Mouse (Mus musculus) MEL (cell line): ENCODE data around the gene Tmem81.

ENCODE experiments used
- CTCF ChIP-seq, 3 experiments: IDR thresholded peaks in 2 of 3; conservative IDR thresholded peaks in 1 of 3; 2 replicates each; pipeline ENCODE4 v1.5.1; 2011 to 2012; ENCODE audit warnings: low read length in 3 of 3, low read depth in 2 of 3, mild to moderate bottlenecking in 2 of 3, improper control_type of control experiment in 1 of 3, inconsistent platforms in 1 of 3, mixed read lengths in 1 of 3, moderate library complexity in 1 of 3; ENCODE audit not compliant: control insufficient read depth in 1 of 3, insufficient read depth in 1 of 3, poor library complexity in 1 of 3, severe bottlenecking in 1 of 3
- E2F4 ChIP-seq: IDR thresholded peaks from 2 replicates; pipeline ENCODE4 v1.6.1; 2011; ENCODE audit warnings: low read depth, low read length, improper control_type of control experiment, borderline replicate concordance
- EP300 ChIP-seq, 2 experiments: IDR thresholded peaks; 2 replicates each; pipeline ENCODE4 v1.6.1; 2011; ENCODE audit warnings: improper control_type of control experiment in 2 of 2, low read length in 2 of 2, low read depth in 1 of 2, mild to moderate bottlenecking in 1 of 2
- GATA1 ChIP-seq: IDR thresholded peaks from 2 replicates; pipeline ENCODE4 v1.6.1; 2011; ENCODE audit warnings: low read depth, low read length, improper control_type of control experiment
- MAX ChIP-seq: IDR thresholded peaks from 2 replicates; pipeline ENCODE4 v1.6.1; 2011; ENCODE audit warnings: low read length, improper control_type of control experiment
- MAZ ChIP-seq: IDR thresholded peaks from 2 replicates; pipeline ENCODE4 v1.6.1; 2012; ENCODE audit warnings: low read depth, mild to moderate bottlenecking, inconsistent platforms, low read length, improper control_type of control experiment
- MXI1 ChIP-seq: IDR thresholded peaks from 2 replicates; pipeline ENCODE4 v1.6.1; 2011; ENCODE audit warnings: mild to moderate bottlenecking, low read depth, low read length, improper control_type of control experiment
- NRF1 ChIP-seq: IDR thresholded peaks from 2 replicates; pipeline ENCODE4 v1.6.1; 2014; ENCODE audit warnings: low read depth, mild to moderate bottlenecking, inconsistent platforms, low read length, improper control_type of control experiment, moderate library complexity; ENCODE audit not compliant: poor library complexity, insufficient read depth, severe bottlenecking
- POLR2A ChIP-seq, 2 experiments: IDR thresholded peaks; 2 replicates each; pipeline ENCODE4 v1.6.1; 2011 to 2012; ENCODE audit warnings: low read length in 2 of 2, mild to moderate bottlenecking in 2 of 2, control low read depth in 1 of 2, improper control_type of control experiment in 1 of 2, low read depth in 1 of 2, moderate library complexity in 1 of 2; ENCODE audit not compliant: control insufficient read depth in 1 of 2, insufficient read depth in 1 of 2, poor library complexity in 1 of 2
- RCOR1 ChIP-seq: IDR thresholded peaks from 2 replicates; pipeline ENCODE4 v1.6.1; 2012; ENCODE audit warnings: low read depth, mild to moderate bottlenecking, inconsistent platforms, low read length, improper control_type of control experiment
- SIN3A ChIP-seq: IDR thresholded peaks from 2 replicates; pipeline ENCODE4 v1.6.1; 2012; ENCODE audit warnings: low read length, improper control_type of control experiment, inconsistent platforms
- ZC3H11A ChIP-seq: IDR thresholded peaks from 2 replicates; pipeline ENCODE4 v1.6.1; 2012; ENCODE audit warnings: low read depth, mild to moderate bottlenecking, inconsistent platforms, low read length, improper control_type of control experiment
- ZMIZ1 ChIP-seq: IDR thresholded peaks from 2 replicates; pipeline ENCODE4 v1.6.1; 2012; ENCODE audit warnings: low read depth, mild to moderate bottlenecking, inconsistent platforms, low read length, improper control_type of control experiment, moderate library complexity
- ZNF384 ChIP-seq: IDR thresholded peaks from 2 replicates; pipeline ENCODE4 v1.6.1; 2012; ENCODE audit warnings: low read depth, mild to moderate bottlenecking, inconsistent platforms, low read length, improper control_type of control experiment

- TF ChIP-seq CTCF (IDR thresholded peaks at IDR 0.05 in 2 of 3, conservative IDR thresholded peaks at IDR 0.05 in 1 of 3; ENCODE audit: control insufficient read depth in 1 of 3, insufficient read depth in 1 of 3, low read depth in 2 of 3, low read length in 3 of 3, poor library complexity in 1 of 3, severe bottlenecking in 1 of 3) (no peak), NRF1 (no peak), POLR2A (IDR thresholded peaks at IDR 0.05; ENCODE audit: control insufficient read depth in 1 of 2, insufficient read depth in 1 of 2, low read depth in 1 of 2, low read length in 2 of 2, poor library complexity in 1 of 2) (no peak), E2F4 (no peak), MAZ (no peak), MXI1 (no peak), GATA1 (no peak), EP300 (IDR thresholded peaks at IDR 0.05; ENCODE audit: low read depth in 1 of 2, low read length in 2 of 2) (no peak), MAX (no peak), ZMIZ1 (no peak), RCOR1 (no peak), SIN3A (no peak), ZC3H11A (no peak), ZNF384 (no peak)
Observed at GRCm38 (mm10) chr1:132542762-132543306, 36.8 kb downstream of the Tmem81 start, which contains the start of gene Cntn2.
